Mouse (Mus musculus) CH12.LX (cell line): ENCODE data around the gene Angptl7.

Source experiments
- BHLHE40 ChIP-seq: IDR thresholded peaks from 2 replicates; pipeline ENCODE4 v1.6.1; 2011; ENCODE audit warnings: mild to moderate bottlenecking, low read depth, low read length, improper control_type of control experiment
- CTCF ChIP-seq, 2 experiments: IDR thresholded peaks in 1 of 2; conservative IDR thresholded peaks in 1 of 2; 2 replicates each; pipeline ENCODE4 v1.5.1; 2011 to 2012; ENCODE audit warnings: low read depth in 2 of 2, low read length in 2 of 2, improper control_type of control experiment in 1 of 2, inconsistent platforms in 1 of 2, mild to moderate bottlenecking in 1 of 2, moderate library complexity in 1 of 2
- EP300 ChIP-seq: IDR thresholded peaks from 2 replicates; pipeline ENCODE4 v1.6.1; 2011; ENCODE audit warnings: low read length, improper control_type of control experiment
- MAFK ChIP-seq: IDR thresholded peaks from 2 replicates; pipeline ENCODE4 v1.6.1; 2011; ENCODE audit warnings: low read length, improper control_type of control experiment; ENCODE audit not compliant: insufficient replicate concordance
- NRF1 ChIP-seq: IDR thresholded peaks from 2 replicates; pipeline ENCODE4 v1.6.1; 2014; ENCODE audit warnings: low read depth, mild to moderate bottlenecking, inconsistent platforms, low read length, improper control_type of control experiment, moderate library complexity
- POLR2A ChIP-seq: IDR thresholded peaks from 2 replicates; pipeline ENCODE4 v1.6.1; 2011; ENCODE audit warnings: low read depth, mild to moderate bottlenecking, improper control_type of control experiment, low read length
- RAD21 ChIP-seq: IDR thresholded peaks from 2 replicates; pipeline ENCODE4 v1.6.1; 2011; ENCODE audit warnings: low read depth, mild to moderate bottlenecking, low read length, improper control_type of control experiment, moderate library complexity
- RCOR1 ChIP-seq: conservative IDR thresholded peaks from 2 replicates; pipeline ENCODE4 v1.6.1; 2012; ENCODE audit warnings: low read depth, mild to moderate bottlenecking, inconsistent platforms, low read length, improper control_type of control experiment
- SMC3 ChIP-seq: IDR thresholded peaks from 2 replicates; pipeline ENCODE4 v1.6.1; 2011; ENCODE audit warnings: low read depth, low read length, improper control_type of control experiment
- TBP ChIP-seq: conservative IDR thresholded peaks from 2 replicates; pipeline ENCODE4 v1.6.1; 2011; ENCODE audit warnings: low read depth, low read length, improper control_type of control experiment
- UBTF ChIP-seq: IDR thresholded peaks from 2 replicates; pipeline ENCODE4 v1.6.1; 2012; ENCODE audit warnings: low read depth, mild to moderate bottlenecking, inconsistent platforms, low read length, improper control_type of control experiment, moderate library complexity
- USF1 ChIP-seq: IDR thresholded peaks from 2 replicates; pipeline ENCODE4 v1.6.1; 2014; ENCODE audit warnings: low read depth, mild to moderate bottlenecking, inconsistent platforms, low read length, improper control_type of control experiment
- ZNF384 ChIP-seq: IDR thresholded peaks from 2 replicates; pipeline ENCODE4 v1.6.1; 2012; ENCODE audit warnings: low read depth, low read length, improper control_type of control experiment, inconsistent platforms

DNA sequence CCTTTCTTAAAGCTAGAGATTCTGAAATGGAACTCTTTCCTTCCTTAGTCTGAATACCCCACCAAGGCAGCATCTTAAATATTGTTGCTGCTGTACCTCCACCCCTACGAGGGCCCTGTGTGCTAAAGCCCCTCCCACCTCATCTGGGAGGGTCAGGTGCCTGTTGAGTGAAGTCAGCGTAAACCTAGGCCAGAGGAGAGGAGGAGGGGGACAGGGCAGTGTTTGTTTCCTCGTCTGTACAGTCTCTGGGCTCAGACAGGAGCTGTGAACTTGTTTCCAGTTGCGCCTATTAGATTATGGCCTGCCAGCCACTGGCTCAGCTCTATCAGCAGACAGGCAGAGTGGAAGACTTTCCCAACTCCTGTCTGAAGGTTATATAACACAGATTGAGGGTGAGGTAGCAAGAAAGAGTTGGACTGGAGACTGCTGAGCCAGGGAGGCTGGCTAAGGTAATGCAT, at the start of gene Angptl7:
- TF ChIP-seq TBP (no peak), CTCF (conservative IDR thresholded peaks at IDR 0.05 in 1 of 2, IDR thresholded peaks at IDR 0.05 in 1 of 2; ENCODE audit: low read depth in 2 of 2, low read length in 2 of 2) (no peak), RCOR1 (no peak), SMC3 (no peak), ZNF384 (no peak), NRF1 (no peak), UBTF (no peak), EP300 (no peak), MAFK (no peak), POLR2A (no peak), USF1 (no peak), BHLHE40 (no peak), RAD21 (no peak)
